Mouse (Mus musculus) CH12.LX (cell line): ENCODE measurements around the gene Pdcd4.

Experiments
- HCFC1 ChIP-seq: IDR thresholded peaks from 2 replicates; pipeline ENCODE4 v1.6.1; 2012; ENCODE audit warnings: low read depth, mild to moderate bottlenecking, inconsistent platforms, low read length, improper control_type of control experiment
- POLR2A ChIP-seq: IDR thresholded peaks from 2 replicates; pipeline ENCODE4 v1.6.1; 2011; ENCODE audit warnings: low read depth, mild to moderate bottlenecking, improper control_type of control experiment, low read length

DNA sequence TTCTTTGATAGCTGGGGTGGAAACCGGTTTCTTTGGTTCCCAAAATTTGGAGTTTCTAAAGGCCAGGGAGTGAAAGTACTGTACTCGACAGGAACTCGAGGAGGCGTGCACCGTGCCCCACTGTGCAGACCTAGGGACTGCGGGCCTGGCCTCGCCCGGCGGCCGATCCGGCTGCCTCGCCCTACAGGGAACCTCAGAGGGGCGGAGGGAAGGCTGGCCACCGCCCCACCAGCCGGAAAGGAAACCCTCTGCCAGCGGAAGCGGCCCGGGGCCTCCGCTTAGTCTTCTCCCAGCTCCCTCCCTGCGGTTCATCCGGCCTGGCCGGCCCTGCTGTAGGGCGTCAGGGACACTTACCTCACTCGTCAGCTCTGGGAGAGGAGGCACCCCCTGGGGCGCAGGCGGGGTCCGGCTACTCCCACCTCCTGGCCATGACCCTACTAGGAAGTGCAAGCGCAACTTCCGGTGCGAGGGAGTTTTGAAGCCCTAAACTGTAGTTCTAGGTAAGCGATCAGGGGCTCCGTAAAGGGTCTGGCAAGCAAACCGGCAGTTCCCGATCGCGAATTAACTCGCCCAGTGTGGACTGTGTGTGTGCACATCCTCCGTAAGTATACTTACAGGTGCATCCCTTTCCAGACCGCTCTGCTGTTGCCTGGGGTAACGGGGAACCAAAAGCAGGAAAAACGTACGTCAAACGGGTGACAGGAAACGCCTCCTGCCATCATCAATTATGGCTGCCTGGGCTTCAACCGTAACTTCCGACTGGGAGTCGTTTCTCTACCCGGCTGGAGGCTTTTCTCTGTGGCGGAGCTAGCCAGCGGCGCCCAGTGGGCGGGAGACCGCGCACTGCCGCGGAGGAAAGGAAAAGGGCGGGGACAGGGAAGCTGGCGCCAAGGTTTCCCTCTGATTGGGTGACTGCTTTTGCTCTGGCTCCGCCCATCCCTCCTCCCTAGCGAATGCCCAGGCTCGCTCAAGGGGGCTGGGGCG lies 52.1 kb downstream of the Pdcd4 start, which contains the start of the genes Shoc2 and Bbip1:
- TF ChIP-seq POLR2A, result peak; percentile 87
- TF ChIP-seq HCFC1, result peak; percentile 94
